Mouse (Mus musculus): Measurements from ENCODE around the gene Ski. TPM values are rescaled to one million over a fixed set of nuclear protein-coding genes. Genes with fewer than 3 reads are reported as not detected.

Ski gene
- polyA plus RNA-seq, 1 experiment from 2014 or later, result 13.3 TPM

DNA sequence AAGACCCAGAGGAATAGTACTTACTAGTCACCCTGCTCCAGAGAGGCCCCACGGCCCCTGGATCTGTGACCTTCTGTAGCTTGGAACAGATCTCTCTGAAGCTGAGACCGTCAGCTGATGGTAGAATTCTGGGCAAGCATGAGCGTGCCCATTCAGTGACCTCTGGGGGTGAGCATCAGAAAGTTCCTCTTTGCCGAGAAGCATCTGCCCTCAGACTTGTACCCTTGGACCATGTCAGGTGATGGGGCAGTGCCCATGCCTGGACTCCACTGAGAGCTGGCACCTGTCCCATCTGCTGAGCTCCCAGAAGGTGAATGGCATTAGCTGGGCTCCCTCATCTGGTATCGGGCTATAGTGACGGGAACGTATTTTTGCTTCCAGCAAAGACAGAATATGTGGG is 84.5 kb downstream of the Ski start:
- no peak overlapping the region for H3K27ac ChIP-seq (ENCODE audit: low read depth, low read length)
- H3K4me1 ChIP-seq (replicated peaks; ENCODE audit: control insufficient read depth, insufficient read depth, low read length), result no peaks in the 10 kb centered on the region
- no peak for TF ChIP-seq CTCF (IDR thresholded peaks at IDR 0.05; ENCODE audit: low read depth)
- H3K27me3 ChIP-seq (replicated peaks; ENCODE audit: control insufficient read depth, insufficient read depth, low read length), result no peaks in the 10 kb centered on the region
- no peaks in the 10 kb centered on the region for H3K9me3 ChIP-seq (ENCODE audit: control insufficient read depth)
- no peak overlapping the region for H3K4me3 ChIP-seq (ENCODE audit: low read depth, low read length)
- WGBS, result 81% methylated on average over 7 of the region's 7 CpGs
- H3K36me3 ChIP-seq (ENCODE audit: control insufficient read depth, insufficient read depth), result no peaks in the 10 kb centered on the region
- no peak overlapping the region for H3K9ac ChIP-seq (ENCODE audit: low read depth, low read length)
- H3K4me2 ChIP-seq (replicated peaks; ENCODE audit: low read depth), result no peak overlapping the region
- no peak for ATAC-seq

- 74% methylated on average over 5 of the region's 5 CpGs for WGBS
- no peak for TF ChIP-seq CTCF (IDR thresholded peaks at IDR 0.05; ENCODE audit: low read depth)
- H3K4me2 ChIP-seq (replicated peaks; ENCODE audit: low read depth), result no peak overlapping the region
Observed at GRCm38 (mm10) chr4:155135909-155136585, 86.3 kb downstream of the Ski start.

GRCm38 (mm10) chr4:155134686-155135172 is 87.7 kb downstream of the Ski start:
- Histone ChIP-seq H3K36me3 (ENCODE audit: control insufficient read depth, insufficient read depth) (no peaks in the 10 kb centered on the region), H3K27ac (ENCODE audit: low read depth, low read length) (no peak overlapping the region), H3K27me3 (replicated peaks; ENCODE audit: control insufficient read depth, insufficient read depth, low read length) (no peaks in the 10 kb centered on the region), H3K4me1 (replicated peaks; ENCODE audit: control insufficient read depth, insufficient read depth, low read length) (no peaks in the 10 kb centered on the region), H3K9me3 (ENCODE audit: control insufficient read depth) (no peaks in the 10 kb centered on the region), H3K4me3 (ENCODE audit: low read depth, low read length) (no peak overlapping the region), H3K4me2 (replicated peaks; ENCODE audit: low read depth) (no peak overlapping the region), H3K9ac (ENCODE audit: low read depth, low read length) (no peak overlapping the region)
- WGBS, result 92% methylated on average over 7 of the region's 7 CpGs
- TF ChIP-seq CTCF (IDR thresholded peaks at IDR 0.05; ENCODE audit: low read depth), result no peak
- ATAC-seq, result no peak

More at GRCm38 (mm10) chr4:155135909-155136585, 86.3 kb downstream of the Ski start:
- no peaks in the 10 kb centered on the region for H3K27me3 ChIP-seq (replicated peaks; ENCODE audit: control insufficient read depth, insufficient read depth, low read length)
- no peak overlapping the region for H3K4me3 ChIP-seq (ENCODE audit: low read depth, low read length)
- no peak overlapping the region for H3K27ac ChIP-seq (ENCODE audit: low read depth, low read length)
- no peaks in the 10 kb centered on the region for H3K36me3 ChIP-seq (ENCODE audit: control insufficient read depth, insufficient read depth)
- peak; percentile 47; the same call in 1 of the 2 replicates for ATAC-seq
- H3K4me1 ChIP-seq (replicated peaks; ENCODE audit: control insufficient read depth, insufficient read depth, low read length), result no peaks in the 10 kb centered on the region
- H3K9me3 ChIP-seq (ENCODE audit: control insufficient read depth), result no peaks in the 10 kb centered on the region
- no peak overlapping the region for H3K9ac ChIP-seq (ENCODE audit: low read depth, low read length)

DNA sequence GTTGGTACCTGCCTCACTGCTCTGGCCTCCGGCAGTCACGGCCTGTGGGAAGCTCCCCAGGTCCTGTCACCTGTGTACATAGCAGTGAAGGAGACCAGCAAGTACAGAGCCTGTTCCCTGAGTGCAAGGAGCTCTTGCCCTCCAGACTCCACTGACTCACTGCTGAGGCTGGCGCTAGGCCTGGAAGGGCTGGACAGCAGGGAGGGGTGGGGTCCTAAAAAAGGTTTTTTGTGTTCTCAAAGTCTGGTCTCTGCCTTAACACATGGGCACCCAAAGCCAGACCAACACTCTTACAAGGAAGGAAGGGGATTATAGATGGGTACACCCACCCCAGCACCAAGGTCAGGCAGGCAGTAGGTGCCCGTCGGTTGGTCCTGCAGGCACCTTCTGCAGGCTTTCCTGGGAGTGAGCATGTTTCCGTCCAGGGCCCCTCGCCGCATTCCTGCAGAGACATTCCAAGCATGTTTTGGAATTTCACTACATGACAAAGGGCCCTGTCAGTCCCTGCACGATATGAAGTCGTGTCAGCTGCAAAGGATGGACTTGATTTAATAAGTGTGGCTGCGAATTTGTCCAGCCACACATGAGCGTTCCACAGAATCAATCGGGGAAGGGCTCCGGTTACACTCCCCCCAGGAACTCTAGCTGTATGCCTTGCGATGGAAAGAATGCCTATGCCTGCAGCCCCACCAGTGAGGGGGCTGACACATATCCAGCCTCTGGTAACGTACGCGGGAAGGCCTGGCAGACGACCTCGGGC is 88.6 kb downstream of the Ski start:
- Histone ChIP-seq H3K36me3 (ENCODE audit: control insufficient read depth, insufficient read depth) (no peaks in the 10 kb centered on the region), H3K4me1 (replicated peaks; ENCODE audit: control insufficient read depth, insufficient read depth, low read length) (no peaks in the 10 kb centered on the region), H3K9ac (ENCODE audit: low read depth, low read length) (no peak overlapping the region), H3K4me2 (replicated peaks; ENCODE audit: low read depth) (no peak overlapping the region), H3K4me3 (ENCODE audit: low read depth, low read length) (no peak overlapping the region), H3K27ac (ENCODE audit: low read depth, low read length) (0 out of 2 replicates have a peak overlapping the region, but pooled peaks have one; percentile 31), H3K9me3 (ENCODE audit: control insufficient read depth) (no peaks in the 10 kb centered on the region), H3K27me3 (replicated peaks; ENCODE audit: control insufficient read depth, insufficient read depth, low read length) (no peaks in the 10 kb centered on the region)
- ATAC-seq, result no peak
- 56% methylated on average over 20 of the region's 20 CpGs for WGBS
- no peak for TF ChIP-seq CTCF (IDR thresholded peaks at IDR 0.05; ENCODE audit: low read depth)

- Histone ChIP-seq H3K27ac (ENCODE audit: low read depth, low read length) (0 out of 2 replicates have a peak overlapping the region, but pooled peaks have one; percentile 31), H3K4me3 (ENCODE audit: low read depth, low read length) (no peak overlapping the region), H3K9ac (ENCODE audit: low read depth, low read length) (no peak overlapping the region), H3K9me3 (ENCODE audit: control insufficient read depth) (no peaks in the 10 kb centered on the region), H3K4me1 (replicated peaks; ENCODE audit: control insufficient read depth, insufficient read depth, low read length) (no peaks in the 10 kb centered on the region), H3K36me3 (ENCODE audit: control insufficient read depth, insufficient read depth) (no peaks in the 10 kb centered on the region), H3K4me2 (replicated peaks; ENCODE audit: low read depth) (no peak overlapping the region), H3K27me3 (replicated peaks; ENCODE audit: control insufficient read depth, insufficient read depth, low read length) (no peaks in the 10 kb centered on the region)
- WGBS, result 45% methylated on average over 3 of the region's 3 CpGs
- ATAC-seq, result no peak
- no peak for TF ChIP-seq CTCF (IDR thresholded peaks at IDR 0.05; ENCODE audit: low read depth)
Observed at GRCm38 (mm10) chr4:155133188-155133587, 89.2 kb downstream of the Ski start.

DNA sequence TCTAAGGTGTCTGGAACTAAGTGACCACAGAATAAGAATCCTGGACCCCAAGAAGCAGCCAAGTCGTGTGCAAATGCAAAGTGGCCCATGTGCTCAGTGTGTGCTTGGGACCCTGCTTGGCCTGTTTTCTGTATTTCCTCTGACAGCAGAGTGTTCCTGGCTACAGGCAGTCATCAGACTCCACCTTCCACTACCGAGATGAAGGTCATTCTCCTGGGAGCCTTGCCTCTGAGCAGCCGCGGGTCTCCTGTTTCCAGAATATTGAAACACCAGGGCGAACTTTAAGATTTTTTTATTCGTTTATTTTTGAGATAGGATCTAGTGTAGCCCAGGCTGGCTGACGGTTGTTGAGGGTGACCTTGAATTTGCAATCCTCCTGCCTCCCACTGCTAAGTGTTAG is 91.8 kb downstream of the Ski start:
- 62% methylated on average over 7 of the region's 7 CpGs for WGBS
- H3K4me2 ChIP-seq (replicated peaks; ENCODE audit: low read depth), result no peak overlapping the region
- H3K36me3 ChIP-seq (ENCODE audit: control insufficient read depth, insufficient read depth), result no peaks in the 10 kb centered on the region
- H3K9ac ChIP-seq (ENCODE audit: low read depth, low read length), result no peak overlapping the region
- H3K4me1 ChIP-seq (replicated peaks; ENCODE audit: control insufficient read depth, insufficient read depth, low read length), result no peaks in the 10 kb centered on the region
- H3K4me3 ChIP-seq (ENCODE audit: low read depth, low read length), result no peak overlapping the region
- no peaks in the 10 kb centered on the region for H3K27me3 ChIP-seq (replicated peaks; ENCODE audit: control insufficient read depth, insufficient read depth, low read length)
- no peak for TF ChIP-seq CTCF (IDR thresholded peaks at IDR 0.05; ENCODE audit: low read depth)
- no peaks in the 10 kb centered on the region for H3K9me3 ChIP-seq (ENCODE audit: control insufficient read depth)
- ATAC-seq, result no peak
- H3K27ac ChIP-seq (ENCODE audit: low read depth, low read length), result no peak overlapping the region

Measured in intestine, postnatal 0 days (tissue).